Mouse (Mus musculus) heart, embryonic 16.5 days (tissue): ENCODE results near the gene 1700001C19Rik. TPM values are rescaled to one million over a fixed set of nuclear protein-coding genes. Genes with fewer than 3 reads are reported as not detected.
A peak's percentile ranks its signal among the peaks of the same experiment; 100 is the strongest.

Source experiments
- ATAC-seq: fragments of 200-750 bp; cut with Nextera tagmentation; replicated peaks from 2 replicates; pipeline ENCODE4 v1.8.0; 2017; ENCODE audit warnings: moderate number of reproducible peaks; ENCODE audit not compliant: insufficient read depth, low FRiP score; ENCODE audit errors: extremely low read depth
- H3K27ac ChIP-seq: fragments of 300-500 bp; sonication (generic); 2 replicates; pipeline ENCODE4 v1.5.1; 2014; ENCODE audit warnings: mild to moderate bottlenecking, low read length, control low read depth, moderate library complexity
- H3K27me3 ChIP-seq: fragments of 300-500 bp; sonication (generic); 2 replicates; pipeline ENCODE4 v1.6.1; 2014; ENCODE audit warnings: low read length, mixed read lengths; ENCODE audit not compliant: control insufficient read depth, insufficient read depth
- H3K36me3 ChIP-seq: fragments of 300-500 bp; sonication (generic); 2 replicates; pipeline ENCODE4 v1.6.1; 2014; ENCODE audit not compliant: control insufficient read depth, insufficient read depth
- H3K4me1 ChIP-seq: fragments of 300-500 bp; sonication (generic); 2 replicates; pipeline ENCODE4 v1.6.1; 2014; ENCODE audit warnings: low read length, mixed read lengths; ENCODE audit not compliant: control insufficient read depth, insufficient read depth
- H3K4me2 ChIP-seq: fragments of 300-500 bp; sonication (generic); 2 replicates; pipeline ENCODE4 v1.6.1; 2014; ENCODE audit warnings: low read depth, mild to moderate bottlenecking, control low read depth, low read length
- H3K4me3 ChIP-seq: fragments of 300-500 bp; sonication (generic); 2 replicates; pipeline ENCODE4 v1.5.1; 2014; ENCODE audit warnings: mild to moderate bottlenecking, control low read depth, low read length
- H3K9ac ChIP-seq: fragments of 300-500 bp; sonication (generic); 2 replicates; pipeline ENCODE4 v1.6.1; 2014; ENCODE audit warnings: low read length, control low read depth
- H3K9me3 ChIP-seq: fragments of 300-500 bp; sonication (generic); replicated peaks from 2 replicates; pipeline ENCODE4 v1.6.1; 2016; ENCODE audit warnings: low read length; ENCODE audit not compliant: control insufficient read depth
- WGBS: fragments of 180-500 bp; shearing (Covaris S2); extraction: QIAGEN DNeasy Blood & Tissue Kit; methylation state at CpG from one replicate; pipeline ENCODE4 v1.1.7; 2014; 5-methylcytosine and 5-hydroxymethylcytosine counted together
- polyA plus RNA-seq: library from polyadenylated mRNA; unstranded; fragments of >200 nt; fragmentation: Nextera tagmentation; extraction: Ambion mirVana; gene quantifications from 2 replicates; pipeline ENCODE4 v1.2.1, GENCODE M21; 2015

Gene 1700001C19Rik
- polyA plus RNA-seq, 1 experiment from 2014 or later: 0.64 TPM

GRCm38 (mm10) chr17:47452886-47453285 is 15.7 kb upstream of the 1700001C19Rik start:
- no peak overlapping the region for H3K9ac ChIP-seq
- H3K36me3 ChIP-seq: no peaks in the 10 kb centered on the region
- peak overlapping the region; percentile 1; the same call in 1 of the 2 replicates for H3K27ac ChIP-seq
- no peak overlapping the region for H3K4me2 ChIP-seq
- no peaks in the 10 kb centered on the region for H3K27me3 ChIP-seq
- 36% methylated on average over 7 of the region's 7 CpGs for WGBS
- H3K4me1 ChIP-seq: peaks cover 60% of the 10 kb centered on the region
- H3K4me3 ChIP-seq: no peak overlapping the region
- no peak for ATAC-seq
- no peaks in the 10 kb centered on the region for H3K9me3 ChIP-seq

GRCm38 (mm10) chr17:47450880-47451565 is 13.8 kb upstream of the 1700001C19Rik start:
- 0 out of 2 replicates have a peak overlapping the region, but pooled peaks have one; percentile 28 for H3K9ac ChIP-seq
- WGBS: 60% methylated on average over 12 of the region's 12 CpGs

GRCm38 (mm10) chr17:47450239-47450638 is 13.1 kb upstream of the 1700001C19Rik start:
- Histone ChIP-seq H3K36me3 (no peaks in the 10 kb centered on the region), H3K4me2 (no peak overlapping the region), H3K4me1 (peaks cover 72% of the 10 kb centered on the region), H3K9me3 (no peaks in the 10 kb centered on the region), H3K27me3 (no peaks in the 10 kb centered on the region), H3K4me3 (no peak overlapping the region), H3K27ac (peak overlapping the region; percentile 87), H3K9ac (peak overlapping the region; percentile 21; the same call in 1 of the 2 replicates)
- 26% methylated on average over 7 of the region's 7 CpGs for WGBS
- ATAC-seq: peak; percentile 82

More at GRCm38 (mm10) chr17:47450880-47451565, 13.8 kb upstream of the 1700001C19Rik start:
- no peak for ATAC-seq
- H3K27ac ChIP-seq: peak overlapping the region; percentile 87
- no peaks in the 10 kb centered on the region for H3K36me3 ChIP-seq
- peaks cover 70% of the 10 kb centered on the region for H3K4me1 ChIP-seq
- H3K9me3 ChIP-seq: no peaks in the 10 kb centered on the region
- no peak overlapping the region for H3K4me2 ChIP-seq
- no peaks in the 10 kb centered on the region for H3K27me3 ChIP-seq
- H3K4me3 ChIP-seq: no peak overlapping the region

GRCm38 (mm10) chr17:47449432-47449831 is 12.3 kb upstream of the 1700001C19Rik start:
- Histone ChIP-seq H3K36me3 (no peaks in the 10 kb centered on the region), H3K4me3 (no peak overlapping the region), H3K9ac (no peak overlapping the region; the same call in none of the 2 replicates), H3K4me1 (peaks cover 65% of the 10 kb centered on the region), H3K27me3 (no peaks in the 10 kb centered on the region), H3K4me2 (no peak overlapping the region), H3K27ac (peak overlapping the region; percentile 87), H3K9me3 (no peaks in the 10 kb centered on the region)
- no peak for ATAC-seq
- 65% methylated on average over 5 of the region's 5 CpGs for WGBS

GRCm38 (mm10) chr17:47448523-47449372 is 11.6 kb upstream of the 1700001C19Rik start:
- Histone ChIP-seq H3K36me3 (no peaks in the 10 kb centered on the region), H3K4me3 (no peak overlapping the region), H3K27ac (peak overlapping the region; percentile 87), H3K4me2 (no peak overlapping the region), H3K9ac (peak overlapping the region; percentile 16; the same call in 1 of the 2 replicates), H3K27me3 (no peaks in the 10 kb centered on the region), H3K4me1 (peaks cover 69% of the 10 kb centered on the region), H3K9me3 (no peaks in the 10 kb centered on the region)
- 25% methylated on average over 8 of the region's 8 CpGs for WGBS
- no peak for ATAC-seq

GRCm38 (mm10) chr17:47446561-47446960 is 9.4 kb upstream of the 1700001C19Rik start:
- Histone ChIP-seq H3K4me2 (no peak overlapping the region), H3K27me3 (no peaks in the 10 kb centered on the region), H3K4me1 (peaks cover 62% of the 10 kb centered on the region), H3K4me3 (no peak overlapping the region), H3K27ac (peak overlapping the region; percentile 67), H3K36me3 (no peaks in the 10 kb centered on the region), H3K9ac (peak overlapping the region; percentile 26; the same call in 1 of the 2 replicates), H3K9me3 (no peaks in the 10 kb centered on the region)
- ATAC-seq: no peak
- 67% methylated on average over 11 of the region's 11 CpGs for WGBS

GRCm38 (mm10) chr17:47446025-47446424 is 8.8 kb upstream of the 1700001C19Rik start:
- H3K4me2 ChIP-seq: no peak overlapping the region
- peak overlapping the region; percentile 26 for H3K9ac ChIP-seq
- peak; percentile 45 for ATAC-seq
- H3K4me1 ChIP-seq: peaks cover 63% of the 10 kb centered on the region
- WGBS: 30% methylated on average over 9 of the region's 9 CpGs
- H3K4me3 ChIP-seq: no peak overlapping the region
- H3K36me3 ChIP-seq: no peaks in the 10 kb centered on the region
- H3K27me3 ChIP-seq: no peaks in the 10 kb centered on the region
- H3K27ac ChIP-seq: peak overlapping the region; percentile 67
- no peaks in the 10 kb centered on the region for H3K9me3 ChIP-seq

- 58% methylated on average over 11 of the region's 11 CpGs for WGBS
These were observed 8.3 kb upstream of the 1700001C19Rik start for GRCm38 (mm10) chr17:47445518-47445917.

GRCm38 (mm10) chr17:47444113-47444512 is 6.9 kb upstream of the 1700001C19Rik start:
- WGBS: 43% methylated on average over 6 of the region's 6 CpGs
- no peak for ATAC-seq
- Histone ChIP-seq H3K9me3 (no peaks in the 10 kb centered on the region), H3K4me3 (no peak overlapping the region), H3K9ac (peak overlapping the region; percentile 28; the same call in 1 of the 2 replicates), H3K27ac (peak overlapping the region; percentile 53), H3K4me2 (no peak overlapping the region), H3K36me3 (no peaks in the 10 kb centered on the region), H3K27me3 (no peaks in the 10 kb centered on the region), H3K4me1 (peaks cover 56% of the 10 kb centered on the region)

More at GRCm38 (mm10) chr17:47445518-47445917, 8.3 kb upstream of the 1700001C19Rik start:
- ATAC-seq: no peak
- no peaks in the 10 kb centered on the region for H3K27me3 ChIP-seq
- no peaks in the 10 kb centered on the region for H3K36me3 ChIP-seq
- no peak overlapping the region for H3K4me3 ChIP-seq
- no peaks in the 10 kb centered on the region for H3K9me3 ChIP-seq
- no peak overlapping the region for H3K9ac ChIP-seq
- H3K4me1 ChIP-seq: peaks cover 60% of the 10 kb centered on the region
- H3K4me2 ChIP-seq: no peak overlapping the region
- peak overlapping the region; percentile 67 for H3K27ac ChIP-seq
